Mouse (Mus musculus) CD4-positive, CD25-positive, alpha-beta regulatory T cell, adult 2 months (primary cell): ENCODE results near the gene Sik3.

ENCODE experiments used
- DNase-seq: peaks from one replicate; pipeline ENCODE4 v3.0.0-alpha.2; 2012; ENCODE audit warnings: low read depth, low spot score

Gene Sik3

GRCm38 (mm10) chr9:46227064-46227614 is 214.5 kb downstream of the Sik3 start:
- DNase-seq: no peak

DNA sequence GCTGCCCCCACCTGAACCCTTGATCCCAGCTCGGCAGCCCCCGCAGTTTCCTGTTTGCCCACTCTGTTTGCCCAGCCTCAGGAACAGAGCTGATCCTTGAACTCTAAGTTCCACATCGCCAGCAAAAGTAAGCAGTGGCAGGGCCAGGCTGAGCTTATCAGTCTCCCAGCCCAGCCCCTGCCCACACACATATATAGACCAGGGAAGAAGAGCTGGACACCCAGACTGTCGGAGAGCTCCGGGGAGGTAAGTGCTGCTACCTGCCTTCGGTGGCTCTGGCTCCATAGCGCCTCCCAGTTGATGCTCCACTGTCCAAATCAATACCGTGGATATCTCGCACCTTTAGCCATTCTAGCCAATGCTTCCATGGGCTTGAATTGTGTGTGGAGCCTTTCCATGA is 215.9 kb downstream of the Sik3 start, which contains the start of gene Apoa1:
Gene Apoa1, plus strand, starts transcription at position 90 of the 400 bp plus-strand sequence.
- DNase-seq: no peak

- peak; percentile 68 for DNase-seq
These were observed 217.2 kb downstream of the Sik3 start for GRCm38 (mm10) chr9:46229573-46230449.

- no peak for DNase-seq
These were observed 217.9 kb downstream of the Sik3 start for GRCm38 (mm10) chr9:46230450-46230975.

DNA sequence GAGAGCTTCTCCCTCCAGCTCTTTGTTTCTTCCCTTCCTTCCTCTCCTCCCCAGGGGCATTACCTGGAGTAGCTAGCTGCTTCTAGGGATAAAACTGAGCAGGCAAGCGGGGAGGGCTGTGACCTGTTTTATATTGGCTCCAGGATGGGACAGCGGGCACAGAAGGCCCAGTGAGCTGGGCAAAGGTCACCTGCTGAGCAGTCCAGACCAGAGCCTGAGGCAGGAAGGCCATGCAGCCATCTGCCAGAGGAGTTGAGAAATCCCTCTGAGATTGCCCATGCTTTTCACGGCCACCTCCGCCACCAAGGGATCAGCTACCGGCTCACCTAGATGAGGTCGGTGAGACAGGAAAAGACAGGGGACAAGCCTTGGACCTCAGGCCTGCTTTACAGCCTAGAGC is 222.6 kb downstream of the Sik3 start:
- no peak for DNase-seq

DNA sequence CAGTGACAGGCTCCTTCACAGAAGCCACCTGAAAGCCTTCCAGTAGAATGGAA is 222.8 kb downstream of the Sik3 start, which contains the start of gene Apoc3:
Gene Apoc3, minus strand, starts transcription at position 41 of the 53 bp plus-strand sequence.
- DNase-seq: no peak

GRCm38 (mm10) chr9:46235649-46236048 is 223.0 kb downstream of the Sik3 start:
- DNase-seq: no peak

GRCm38 (mm10) chr9:46238850-46239249 is 226.2 kb downstream of the Sik3 start:
- DNase-seq: no peak

DNA sequence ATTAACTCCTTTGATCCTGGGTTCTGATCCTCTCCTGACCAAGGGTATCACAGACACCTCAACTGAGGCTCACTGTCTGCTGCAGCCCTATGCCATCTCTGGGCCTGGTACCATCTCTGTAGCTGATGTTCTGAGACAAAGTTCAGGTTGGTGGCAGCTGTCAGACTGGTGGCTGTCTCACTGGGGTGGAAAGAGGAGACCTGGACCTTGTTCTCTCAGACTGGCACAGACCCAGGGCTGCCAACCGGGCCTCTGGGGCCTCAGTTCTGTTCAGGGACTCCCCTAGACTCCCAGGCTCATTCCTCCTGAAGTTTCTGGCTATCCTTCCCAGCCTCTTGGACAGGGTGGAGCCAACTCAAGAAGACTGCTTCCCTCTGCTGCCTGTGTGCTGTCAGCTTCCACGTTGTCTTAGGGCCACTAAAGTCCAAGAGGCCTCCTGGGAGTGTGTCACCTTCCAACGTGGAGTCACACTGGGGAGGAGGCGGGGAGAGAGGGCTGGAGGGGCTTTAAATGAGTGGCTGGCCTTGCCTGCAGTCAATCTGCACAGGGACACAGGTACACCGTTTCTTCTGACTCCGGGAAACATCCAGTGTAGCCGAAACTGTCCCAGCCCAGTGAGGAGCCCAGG is 228.0 kb downstream of the Sik3 start, which contains the start of gene Apoa4:
Gene Apoa4, plus strand, starts transcription at position 171 of the 628 bp plus-strand sequence.
- no peak for DNase-seq

- DNase-seq: no peak
These were observed 229.2 kb downstream of the Sik3 start for GRCm38 (mm10) chr9:46241818-46242217.

- DNase-seq: no peak
These were observed 230.5 kb downstream of the Sik3 start for GRCm38 (mm10) chr9:46243122-46243521.

- DNase-seq: no peak
These were observed 231.0 kb downstream of the Sik3 start for GRCm38 (mm10) chr9:46243584-46243983.

DNA sequence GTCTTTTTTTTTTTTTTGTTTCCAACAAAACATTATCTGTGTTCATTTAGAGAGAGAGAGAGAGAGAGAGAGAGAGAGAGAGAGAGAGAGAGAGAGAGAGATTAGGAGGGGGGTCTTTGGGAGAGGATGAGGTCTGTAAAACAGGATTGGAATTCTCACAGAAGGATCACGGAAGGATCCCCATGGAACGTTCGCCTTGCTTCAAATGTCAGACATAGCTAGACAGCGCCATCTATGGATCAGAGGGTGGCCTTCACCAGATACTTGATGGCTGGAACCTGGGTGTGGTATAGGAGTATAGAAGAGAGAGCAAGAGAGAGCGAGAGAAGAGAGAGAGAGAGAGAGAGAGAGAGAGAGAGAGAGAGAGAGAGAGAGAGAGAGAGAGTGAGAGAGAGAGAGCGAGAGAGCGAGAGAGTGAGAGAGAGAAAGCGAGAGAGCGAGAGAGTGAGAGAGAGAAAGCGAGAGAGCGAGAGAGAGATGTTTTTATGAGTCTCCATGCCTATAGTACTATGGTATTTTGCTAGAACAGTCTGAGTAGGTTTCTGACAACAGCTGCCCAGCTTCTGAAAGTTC is 234.2 kb downstream of the Sik3 start:
- DNase-seq: peak; percentile 79

- no peak for DNase-seq
These were observed 243.6 kb downstream of the Sik3 start for GRCm38 (mm10) chr9:46256177-46256576.

DNA sequence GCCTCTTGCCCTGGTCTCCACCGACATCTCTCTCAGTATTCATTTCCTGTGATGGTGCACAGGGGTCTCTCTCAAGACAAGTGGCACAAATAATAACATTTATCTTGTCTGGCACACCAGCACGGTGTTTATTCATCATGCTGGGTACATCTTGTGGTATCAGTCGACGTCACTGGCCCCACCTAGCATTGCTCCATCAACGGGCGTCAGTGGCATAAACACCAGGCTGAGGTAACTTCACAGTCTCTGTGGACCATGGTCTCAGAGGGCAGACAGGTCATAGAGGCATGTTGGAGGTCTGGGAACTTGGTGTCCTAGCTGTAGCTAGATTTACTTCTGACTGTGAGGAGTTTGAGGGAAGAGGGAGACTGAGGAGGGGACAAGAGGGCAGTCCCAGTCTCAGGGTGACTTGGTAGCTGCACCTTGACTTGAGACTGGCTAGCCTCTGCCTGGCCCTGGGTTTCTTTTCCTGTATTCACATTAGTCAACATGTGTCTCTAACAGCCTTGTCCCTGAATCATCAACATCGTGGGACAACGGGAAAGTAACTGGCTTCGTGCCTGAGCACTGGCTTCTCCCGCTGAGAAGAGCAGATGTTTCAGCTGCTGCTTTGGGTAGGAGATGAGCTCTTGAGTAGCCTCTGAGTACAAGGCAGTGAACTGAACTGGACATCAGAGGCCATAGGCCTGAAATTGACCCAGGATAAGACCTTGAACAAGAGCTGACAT is 244.2 kb downstream of the Sik3 start:
- DNase-seq: no peak

DNA sequence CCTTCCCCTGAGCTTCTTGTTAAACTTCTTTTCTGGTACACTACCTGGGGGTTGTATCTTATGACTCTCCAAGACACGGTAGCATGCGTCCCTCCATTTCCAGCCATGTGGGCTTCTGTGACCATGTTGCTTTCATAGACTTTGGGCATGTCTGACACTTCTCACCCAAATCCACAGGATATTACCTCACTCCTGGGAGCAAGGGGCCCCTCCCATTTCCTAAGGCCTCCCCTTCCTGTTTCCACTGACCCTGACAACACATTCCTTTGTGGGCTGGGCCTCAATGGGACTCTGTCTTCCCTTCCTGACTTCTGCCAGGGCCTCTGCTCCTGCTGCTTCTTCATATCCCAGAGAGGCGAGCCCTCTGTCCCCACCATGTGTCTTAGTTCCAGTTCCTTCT is 244.9 kb downstream of the Sik3 start:
- no peak for DNase-seq

DNA sequence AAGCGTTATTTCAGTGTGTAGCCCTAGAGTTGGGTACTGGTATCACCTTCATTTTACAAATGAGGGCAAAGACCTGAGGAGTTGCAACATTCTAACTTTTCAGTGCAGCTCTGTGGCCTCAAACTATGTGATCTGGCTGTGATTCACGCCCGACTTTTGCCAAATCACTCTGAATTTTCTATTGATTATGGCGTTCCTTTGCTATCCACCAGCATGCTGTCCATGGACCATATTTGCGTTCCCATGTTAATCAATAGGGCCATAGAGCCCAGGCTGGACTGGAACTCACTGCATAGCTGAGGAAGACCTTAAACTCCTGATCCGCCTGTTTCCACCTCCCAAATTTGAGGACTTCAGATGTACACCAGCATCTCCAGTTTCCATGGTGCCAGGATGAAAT is 246.5 kb downstream of the Sik3 start:
- DNase-seq: no peak

DNA sequence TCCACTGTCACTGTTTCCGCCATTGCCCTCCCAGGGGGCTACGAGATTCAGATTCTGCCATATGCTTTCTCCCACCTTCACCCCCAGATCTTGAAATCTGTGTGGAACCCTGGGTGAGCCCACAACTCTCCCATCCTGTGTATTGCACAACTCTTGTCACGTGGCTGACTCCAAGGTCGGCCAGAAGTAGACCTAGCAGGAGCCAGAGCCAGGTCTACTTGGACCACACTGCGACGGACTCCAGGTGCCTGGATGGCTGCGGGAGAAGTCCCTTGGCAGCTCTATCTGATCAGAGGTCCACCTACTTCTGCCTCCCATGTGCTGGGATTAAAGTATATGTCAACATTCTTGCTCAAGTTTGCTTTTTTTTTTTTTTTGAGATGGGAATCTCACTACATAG is 248.5 kb downstream of the Sik3 start:
- no peak for DNase-seq

DNA sequence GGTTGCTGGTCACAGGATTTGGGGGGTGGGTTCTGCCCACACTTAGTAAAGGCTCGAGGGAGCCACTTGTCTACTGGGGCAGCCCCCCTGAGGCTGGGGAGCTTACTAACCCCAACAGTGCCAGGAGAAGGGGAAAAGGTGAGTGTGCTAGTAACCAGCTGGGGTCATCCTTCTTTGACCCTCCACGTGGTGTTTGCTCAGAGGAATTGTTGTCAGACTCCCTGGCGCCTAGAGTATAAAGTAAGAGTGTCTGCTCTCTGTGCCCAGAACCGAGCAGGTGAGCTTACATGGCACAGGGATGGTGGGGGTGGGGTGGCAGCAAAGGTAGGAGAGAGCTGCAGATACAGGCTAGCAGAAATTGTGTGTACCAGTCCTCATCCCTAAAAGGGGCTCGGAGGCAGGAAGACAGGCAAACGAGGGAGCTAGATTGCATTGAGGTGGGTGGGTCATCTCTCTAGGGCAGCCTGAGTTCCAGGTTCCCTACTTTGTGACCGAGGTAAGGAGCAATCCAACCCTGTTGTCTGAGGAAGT is 255.8 kb downstream of the Sik3 start, which contains the start of gene Apoa5:
Gene Apoa5, plus strand, starts transcription at position 291 of the 531 bp plus-strand sequence.
- no peak for DNase-seq

DNA sequence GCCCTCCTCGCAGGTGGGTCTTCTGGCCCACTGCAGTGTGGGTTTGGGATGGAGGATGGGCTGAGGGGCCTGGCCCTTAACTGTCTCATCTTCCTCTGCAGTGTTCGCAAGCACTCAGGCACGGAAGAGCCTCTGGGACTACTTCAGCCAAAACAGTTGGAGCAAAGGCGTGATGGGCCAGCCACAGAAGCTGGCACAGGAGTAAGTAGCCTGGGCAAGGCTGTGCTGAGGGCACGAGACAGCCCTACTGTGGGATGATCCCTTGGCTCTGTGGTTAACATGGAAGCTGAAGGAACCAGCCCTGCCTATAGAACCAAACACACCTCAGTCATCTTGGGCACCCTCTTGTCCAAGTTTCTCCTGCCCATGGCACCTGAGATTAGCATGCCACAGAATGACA is 256.5 kb downstream of the Sik3 start:
- no peak for DNase-seq

- DNase-seq: no peak
These were observed 258.2 kb downstream of the Sik3 start for GRCm38 (mm10) chr9:46270782-46271181.

DNA sequence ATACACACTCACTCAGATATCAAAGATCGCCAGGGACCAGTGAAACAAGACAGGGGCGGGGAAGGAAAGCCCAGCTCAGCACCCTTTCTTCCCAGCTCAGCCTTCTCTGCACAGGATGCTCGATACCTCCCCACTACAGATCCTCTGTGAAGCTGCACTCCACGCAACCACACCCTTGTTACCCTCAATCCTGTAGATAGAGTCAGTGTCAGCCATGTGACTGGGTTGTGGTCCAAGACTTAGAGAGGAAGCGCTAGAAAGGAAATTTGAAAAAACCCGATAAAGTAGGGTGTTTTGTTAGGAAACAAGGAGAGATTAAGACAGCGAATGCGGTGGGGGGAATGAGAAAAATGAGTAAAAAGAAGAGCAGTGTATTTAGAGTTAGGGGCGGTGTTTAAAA is 259.4 kb downstream of the Sik3 start:
- DNase-seq: peak; percentile 52
